Mouse (Mus musculus) neural tube, embryonic 11.5 days (tissue): Measurements from ENCODE around the gene Olfr368. TPM values are rescaled to one million over a fixed set of nuclear protein-coding genes. Genes with fewer than 3 reads are reported as not detected.
A peak's percentile ranks its signal among the peaks of the same experiment; 100 is the strongest.

Experiments
- ATAC-seq: fragments of 200-750 bp; cut with Nextera tagmentation; 2 replicates; pipeline ENCODE4 v1.8.0; 2017; ENCODE audit warnings: moderate number of reproducible peaks, mild to moderate bottlenecking, moderate TSS enrichment, moderate library complexity; ENCODE audit not compliant: insufficient read depth, low FRiP score, low TSS enrichment
- DNase-seq: peaks from one replicate; pipeline ENCODE4 v3.0.0-alpha.2; 2015; ENCODE audit warnings: low spot score
- H3K27ac ChIP-seq: fragments of 300-500 bp; sonication (generic); 2 replicates; pipeline ENCODE4 v1.5.1; 2014; ENCODE audit warnings: low read depth, mild to moderate bottlenecking, low read length
- H3K27me3 ChIP-seq: fragments of 300-500 bp; sonication (generic); 2 replicates; pipeline ENCODE4 v1.6.1; 2014; ENCODE audit warnings: mild to moderate bottlenecking, low read length, mixed read lengths; ENCODE audit not compliant: control insufficient read depth, insufficient read depth
- H3K36me3 ChIP-seq: fragments of 300-500 bp; sonication (generic); 2 replicates; pipeline ENCODE4 v1.6.1; 2014; ENCODE audit warnings: mild to moderate bottlenecking, low read length, moderate library complexity, mixed read lengths; ENCODE audit not compliant: control insufficient read depth, insufficient read depth
- H3K4me1 ChIP-seq: fragments of 300-500 bp; sonication (generic); 2 replicates; pipeline ENCODE4 v1.6.1; 2014; ENCODE audit warnings: low read length, mixed read lengths; ENCODE audit not compliant: control insufficient read depth, insufficient read depth
- H3K4me2 ChIP-seq: fragments of 300-500 bp; sonication (generic); 2 replicates; pipeline ENCODE4 v1.6.1; 2014; ENCODE audit warnings: low read depth, mild to moderate bottlenecking, moderate library complexity
- H3K4me3 ChIP-seq: fragments of 300-500 bp; sonication (generic); 2 replicates; pipeline ENCODE4 v1.5.1; 2014; ENCODE audit warnings: low read depth, low read length
- H3K9ac ChIP-seq: fragments of 300-500 bp; sonication (generic); 2 replicates; pipeline ENCODE4 v1.6.1; 2014; ENCODE audit warnings: mild to moderate bottlenecking, low read length
- H3K9me3 ChIP-seq: fragments of 300-500 bp; sonication (generic); 2 replicates; pipeline ENCODE4 v1.6.1; 2016; ENCODE audit warnings: low read length; ENCODE audit not compliant: control insufficient read depth
- WGBS: fragments of 180-500 bp; shearing (Covaris S2); extraction: QIAGEN DNeasy Blood & Tissue Kit; methylation state at CpG from one replicate; pipeline ENCODE4 v1.1.7; 2014; 5-methylcytosine and 5-hydroxymethylcytosine counted together
- polyA plus RNA-seq: library from polyadenylated mRNA; unstranded; fragments of >200 nt; fragmentation: Nextera tagmentation; extraction: Ambion mirVana; gene quantifications from 2 replicates; pipeline ENCODE4 v1.2.1, GENCODE M21; 2014

Olfr368 gene
- polyA plus RNA-seq, 1 experiment from 2014 or later: not detected

- DNase-seq: no peak
- no peaks in the 10 kb centered on the region for H3K9me3 ChIP-seq
- WGBS: 91% methylated on average over 1 of the region's 1 CpGs
- no peaks in the 10 kb centered on the region for H3K4me1 ChIP-seq
- no peak overlapping the region for H3K4me3 ChIP-seq
- H3K27ac ChIP-seq: no peak overlapping the region
- no peaks in the 10 kb centered on the region for H3K27me3 ChIP-seq
- peaks cover 7% of the 10 kb centered on the region; the same call in 1 of the 2 replicates for H3K36me3 ChIP-seq
- no peak overlapping the region for H3K4me2 ChIP-seq
- ATAC-seq: no peak
- no peak overlapping the region for H3K9ac ChIP-seq
Observed at GRCm38 (mm10) chr2:37376018-37376417, 49.7 kb downstream of the Olfr368 start.

DNA sequence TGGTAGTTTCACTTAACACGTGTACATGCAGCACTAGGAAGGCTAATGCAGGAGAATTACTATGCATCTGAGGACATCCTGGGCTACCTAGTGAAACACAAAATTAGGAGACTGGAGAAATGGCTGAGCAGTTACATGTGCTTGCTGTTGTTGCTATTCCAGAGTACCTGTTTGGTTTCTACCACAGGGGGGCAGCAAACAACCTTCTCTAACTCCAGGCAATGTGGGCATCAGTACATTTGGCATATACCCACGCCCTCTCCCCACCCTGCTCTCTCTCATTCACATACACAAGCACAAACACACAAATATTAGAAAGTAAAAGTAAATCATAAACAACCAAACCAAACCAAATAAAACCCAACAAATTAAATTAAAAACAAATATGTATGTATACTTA is 53.9 kb downstream of the Olfr368 start:
- Histone ChIP-seq H3K4me1 (no peaks in the 10 kb centered on the region), H3K27me3 (no peaks in the 10 kb centered on the region), H3K27ac (no peak overlapping the region), H3K9ac (no peak overlapping the region), H3K36me3 (peaks cover 12% of the 10 kb centered on the region), H3K4me3 (no peak overlapping the region), H3K4me2 (no peak overlapping the region), H3K9me3 (no peaks in the 10 kb centered on the region)
- ATAC-seq (no peak), DNase-seq (peak; percentile 55)
- WGBS: 90% methylated on average over 2 of the region's 2 CpGs

Other genes starting within 250 kb of the Olfr368 start
- gene Olfr361, start 237.2 kb upstream of the Olfr368 start, polyA plus RNA-seq: not detected in 2 replicates
- not detected in 2 replicates for gene Olfr362, start 208.6 kb upstream of the Olfr368 start, polyA plus RNA-seq
- gene Olfr364-ps1, start 187.2 kb upstream of the Olfr368 start, polyA plus RNA-seq: not detected in 2 replicates
- gene Olfr365, start 138.3 kb upstream of the Olfr368 start, polyA plus RNA-seq: not detected in 2 replicates
- not detected in 2 replicates for gene Olfr366, start 114.9 kb upstream of the Olfr368 start, polyA plus RNA-seq
- gene Pdcl, start 32.8 kb downstream of the Olfr368 start, polyA plus RNA-seq: 75.4 and 75.7 TPM in 2 replicates
- 21.4 and 24.1 TPM in 2 replicates for gene Rc3h2, start 96.4 kb downstream of the Olfr368 start, polyA plus RNA-seq
- gene Zbtb26, start 116.6 kb downstream of the Olfr368 start, polyA plus RNA-seq: 13.0 and 13.3 TPM in 2 replicates
- gene Zbtb6, start 116.7 kb downstream of the Olfr368 start, polyA plus RNA-seq: 7.1 and 7.7 TPM in 2 replicates
- gene Rabgap1, start 116.8 kb downstream of the Olfr368 start, polyA plus RNA-seq: 38.7 and 44.9 TPM in 2 replicates
- gene Gpr21, start 189.8 kb downstream of the Olfr368 start, polyA plus RNA-seq: 3.5 and 3.9 TPM in 2 replicates